Mouse (Mus musculus): ENCODE measurements around the gene Ldlr. TPM values are rescaled to one million over a fixed set of nuclear protein-coding genes. Genes with fewer than 3 reads are reported as not detected.
A peak's percentile ranks its signal among the peaks of the same experiment; 100 is the strongest.
"Not testable (repeated sequence)": the region's sequence is repeated elsewhere in the genome, so short reads cannot be mapped to it uniquely, and the experiment has no call there.

Gene Ldlr
- total RNA-seq, 2 experiments from 2014 or later: 13.7 to 14.1 TPM

GRCm38 (mm10) chr9:21793507-21793906, 70.2 kb downstream of the Ldlr start:
- DNase-seq: not testable (repeated sequence)

GRCm38 (mm10) chr9:21794344-21794834, 71.1 kb downstream of the Ldlr start:
- no peak for DNase-seq

- DNase-seq: no peak
Observed at GRCm38 (mm10) chr9:21794925-21795324, 71.6 kb downstream of the Ldlr start.

- no peak for DNase-seq
Observed at GRCm38 (mm10) chr9:21795579-21795978, 72.3 kb downstream of the Ldlr start.

GRCm38 (mm10) chr9:21796259-21796658, 73.0 kb downstream of the Ldlr start:
- DNase-seq: no peak

DNA sequence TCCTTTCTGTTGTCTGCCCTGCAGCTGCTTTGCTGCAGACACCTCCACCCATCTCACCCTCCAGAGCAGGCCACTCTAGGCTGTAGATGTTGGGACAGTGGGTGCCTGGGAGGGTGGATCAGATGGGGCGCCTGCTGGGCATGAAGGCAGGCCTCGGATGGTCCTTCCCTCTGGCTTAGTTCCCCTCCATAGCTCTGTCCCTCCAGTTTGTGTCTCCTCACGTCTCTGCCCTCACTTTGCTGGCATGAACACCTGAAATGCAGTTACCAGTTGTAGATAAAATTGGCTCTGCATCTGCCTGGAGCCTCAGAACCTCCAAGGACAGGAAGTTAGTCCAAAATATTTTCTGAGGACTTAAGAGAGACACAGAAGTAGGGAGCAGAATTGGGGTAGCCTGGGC, 73.6 kb downstream of the Ldlr start:
- DNase-seq: no peak

- DNase-seq: no peak
Observed at GRCm38 (mm10) chr9:21797921-21798344, 74.7 kb downstream of the Ldlr start.

- DNase-seq: peak; percentile 76 to 79
Observed at GRCm38 (mm10) chr9:21798345-21799009, 75.2 kb downstream of the Ldlr start, which contains the start of gene Kank2. TSS of gene Kank2 (minus strand) at chr9:21798744.

DNA sequence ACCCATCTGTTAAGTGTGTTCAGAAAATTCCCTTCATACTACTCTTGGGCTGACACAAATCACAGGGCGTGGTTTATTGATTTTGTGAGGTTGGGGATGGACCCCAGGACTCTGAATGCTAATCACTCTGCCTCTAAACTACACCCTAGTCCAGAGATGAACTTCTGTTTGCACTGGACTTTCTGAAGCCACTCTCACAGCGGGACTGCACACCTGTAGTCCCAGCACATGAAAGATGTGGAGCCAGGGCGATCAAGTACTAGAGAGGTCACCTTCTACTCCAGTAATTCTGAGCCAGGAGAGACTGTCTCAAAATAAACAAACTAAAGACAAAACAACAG, 75.7 kb downstream of the Ldlr start:
- DNase-seq: no peak

Other genes with a start within 250 kb of the Ldlr start
- 10 to 100 TPM; 10.6 to 11.4 TPM for gene Tmed1, start 213.2 kb upstream of the Ldlr start, total RNA-seq (2021)
- under 1 TPM in 1 of 2 experiments, not detected in 1; 0.33 TPM for gene AB124611, start 197.3 kb upstream of the Ldlr start, total RNA-seq (2021)
- 10 to 100 TPM; 75.6 to 81.5 TPM for gene Carm1, start 176.6 kb upstream of the Ldlr start, total RNA-seq (2021)
- 10 to 100 TPM; 58.9 to 59.4 TPM for gene Timm29, start 130.8 kb upstream of the Ldlr start, total RNA-seq (2021)
- 10 to 100 TPM; 17.8 to 18.4 TPM for gene Yipf2, start 130.7 kb upstream of the Ldlr start, total RNA-seq (2021)
- gene Smarca4, start 107.3 kb upstream of the Ldlr start, total RNA-seq (2021): 100 to 1,000 TPM; 115 to 116 TPM
- 1 to 10 TPM; 1.4 to 2.1 TPM for gene Spc24, start 36.8 kb downstream of the Ldlr start, total RNA-seq (2021)
- gene Kank2, start 75.3 kb downstream of the Ldlr start, total RNA-seq (2021): 1 to 10 TPM; 6.3 to 7.0 TPM
- not detected for gene Angptl8, start 112.0 kb downstream of the Ldlr start, total RNA-seq (2021)
- gene Dock6, start 129.2 kb downstream of the Ldlr start, total RNA-seq (2021): 10 to 100 TPM; 14.1 to 15.0 TPM
- gene Rab3d, start 194.7 kb downstream of the Ldlr start, total RNA-seq (2021): 10 to 100 TPM; 23.6 to 26.6 TPM
- gene Ccdc159, start 204.0 kb downstream of the Ldlr start, total RNA-seq (2021): 10 to 100 TPM; 19.3 to 21.2 TPM
- 10 to 100 TPM; 41.0 to 44.6 TPM for gene Tmem205, start 204.1 kb downstream of the Ldlr start, total RNA-seq (2021)
- gene Plppr2, start 213.6 kb downstream of the Ldlr start, total RNA-seq (2021): 100 to 1,000 TPM; 303 to 315 TPM
- gene Swsap1, start 232.3 kb downstream of the Ldlr start, total RNA-seq (2021): 10 to 100 TPM; 14.7 to 15.9 TPM
- 10 to 100 TPM in 1 of 2 experiments, 1 to 10 TPM in 1; 9.1 to 10.6 TPM for gene Epor, start 240.0 kb downstream of the Ldlr start, total RNA-seq (2021)